Mouse (Mus musculus): ENCODE measurements around the gene Otof. TPM values are rescaled to one million over a fixed set of nuclear protein-coding genes. Genes with fewer than 3 reads are reported as not detected.

Gene Otof
- 0.05 and 0.18 TPM in 2 replicates for polyA plus RNA-seq (2014; fragmentation: Nextera tagmentation; extraction: Ambion mirVana)

DNA sequence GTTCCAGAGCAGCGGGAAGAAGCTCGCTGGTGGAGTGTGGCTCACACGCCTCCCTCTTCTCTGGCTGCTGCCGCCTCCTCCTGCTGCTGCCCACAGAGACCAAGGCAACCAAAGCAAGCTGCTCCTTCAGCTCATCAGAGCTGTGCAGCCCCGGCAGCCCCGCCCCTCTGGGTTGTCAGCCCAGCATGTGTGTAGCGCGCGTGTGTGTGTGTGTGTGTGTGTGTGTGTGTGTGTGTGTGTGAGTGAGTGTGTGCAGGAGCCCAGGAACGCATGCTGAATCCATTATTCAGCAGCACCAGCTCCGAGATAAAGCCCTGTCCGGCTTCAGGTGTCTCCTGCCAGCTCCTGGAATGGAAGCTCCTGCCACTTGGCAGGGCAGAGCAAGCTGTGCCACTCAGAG lies at the start of gene Otof:
Otof (minus strand) TSS at position 112 of the 400 bp plus-strand sequence.
- no peak within 1 kb of the TSS for H3K9ac ChIP-seq (ENCODE audit: low read depth, low read length)
- H3K4me2 ChIP-seq = no peak within 1 kb of the TSS
- ATAC-seq (replicated peaks; ENCODE audit: low FRiP score) = no peak
- H3K4me3 ChIP-seq (ENCODE audit: low read depth, low read length) = no peak within 1 kb of the TSS
- H3K36me3 ChIP-seq (ENCODE audit: control insufficient read depth, insufficient read depth, low read length) = no peaks in the 10 kb centered on the region
- H3K27ac ChIP-seq (ENCODE audit: low read depth, low read length) = no peak within 1 kb of the TSS
- WGBS = 44% methylated on average over 12 of the region's 12 CpGs
- no peaks in the 10 kb centered on the region for H3K4me1 ChIP-seq (replicated peaks; ENCODE audit: control insufficient read depth, insufficient read depth, low read length)
- peaks cover 38% of the 10 kb centered on the region for H3K27me3 ChIP-seq (replicated peaks; ENCODE audit: control insufficient read depth, insufficient read depth, low read length)
- no peaks in the 10 kb centered on the region for H3K9me3 ChIP-seq (ENCODE audit: control insufficient read depth, low read length)
- DNase-seq (ENCODE audit: low spot score) = no peak

DNA sequence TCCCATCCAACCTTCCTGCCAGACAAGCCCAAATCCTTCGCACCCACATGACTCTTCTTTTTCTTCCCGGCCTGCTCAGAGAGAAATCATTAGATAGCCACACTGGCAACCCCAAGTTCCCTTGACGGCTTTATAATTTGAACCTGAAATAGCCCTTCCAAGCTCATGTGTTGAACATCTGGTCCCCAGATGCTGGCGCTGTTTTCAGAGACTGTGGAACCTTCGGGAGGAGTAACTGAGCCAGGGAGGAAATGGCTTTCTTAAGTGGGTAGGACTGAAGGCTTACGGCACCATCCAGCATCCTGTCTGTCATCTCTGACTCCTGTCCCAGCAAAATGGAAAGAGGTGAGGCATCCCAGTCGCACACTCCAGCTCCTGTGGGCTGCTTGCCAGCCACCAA lies 35.6 kb upstream of the Otof start:
- Histone ChIP-seq H3K4me1 (replicated peaks; ENCODE audit: control insufficient read depth, insufficient read depth, low read length) (no peaks in the 10 kb centered on the region), H3K4me2 (no peak overlapping the region), H3K4me3 (ENCODE audit: low read depth, low read length) (no peak overlapping the region), H3K9ac (ENCODE audit: low read depth, low read length) (no peak overlapping the region), H3K27ac (ENCODE audit: low read depth, low read length) (no peak overlapping the region), H3K27me3 (replicated peaks; ENCODE audit: control insufficient read depth, insufficient read depth, low read length) (no peaks in the 10 kb centered on the region), H3K9me3 (ENCODE audit: control insufficient read depth, low read length) (no peaks in the 10 kb centered on the region), H3K36me3 (ENCODE audit: control insufficient read depth, insufficient read depth, low read length) (no peaks in the 10 kb centered on the region)
- DNase-seq (ENCODE audit: low spot score) = no peak
- 67% methylated on average over 7 of the region's 7 CpGs for WGBS
- ATAC-seq (replicated peaks; ENCODE audit: low FRiP score) = no peak

DNA sequence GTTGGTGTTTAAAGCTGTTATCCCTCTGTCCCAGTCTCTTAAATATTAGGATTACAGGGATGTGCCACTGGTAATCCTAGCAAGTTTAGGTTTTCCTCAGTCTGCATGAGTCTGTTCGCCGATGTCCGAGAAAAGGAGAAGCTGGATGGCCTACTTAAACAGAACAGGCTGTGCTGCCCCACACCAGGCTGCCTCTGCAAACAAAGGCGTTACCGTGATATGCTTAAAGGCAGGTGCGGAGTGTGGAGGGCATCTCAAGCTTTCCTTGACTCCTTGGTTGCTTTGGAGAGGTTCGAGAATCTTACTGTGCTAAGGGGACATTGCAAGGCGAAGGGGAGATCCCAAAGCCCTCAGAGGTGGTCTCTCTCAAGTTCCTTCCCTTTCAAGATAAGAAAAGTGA lies 35.1 kb upstream of the Otof start:
- Histone ChIP-seq H3K9ac (ENCODE audit: low read depth, low read length) (no peak overlapping the region), H3K36me3 (ENCODE audit: control insufficient read depth, insufficient read depth, low read length) (no peaks in the 10 kb centered on the region), H3K4me3 (ENCODE audit: low read depth, low read length) (no peak overlapping the region), H3K4me2 (no peak overlapping the region), H3K27me3 (replicated peaks; ENCODE audit: control insufficient read depth, insufficient read depth, low read length) (no peaks in the 10 kb centered on the region), H3K9me3 (ENCODE audit: control insufficient read depth, low read length) (no peaks in the 10 kb centered on the region), H3K4me1 (replicated peaks; ENCODE audit: control insufficient read depth, insufficient read depth, low read length) (no peaks in the 10 kb centered on the region), H3K27ac (ENCODE audit: low read depth, low read length) (no peak overlapping the region)
- no peak for ATAC-seq (replicated peaks; ENCODE audit: low FRiP score)
- no peak for DNase-seq (ENCODE audit: low spot score)
- 77% methylated on average over 8 of the region's 8 CpGs for WGBS

DNA sequence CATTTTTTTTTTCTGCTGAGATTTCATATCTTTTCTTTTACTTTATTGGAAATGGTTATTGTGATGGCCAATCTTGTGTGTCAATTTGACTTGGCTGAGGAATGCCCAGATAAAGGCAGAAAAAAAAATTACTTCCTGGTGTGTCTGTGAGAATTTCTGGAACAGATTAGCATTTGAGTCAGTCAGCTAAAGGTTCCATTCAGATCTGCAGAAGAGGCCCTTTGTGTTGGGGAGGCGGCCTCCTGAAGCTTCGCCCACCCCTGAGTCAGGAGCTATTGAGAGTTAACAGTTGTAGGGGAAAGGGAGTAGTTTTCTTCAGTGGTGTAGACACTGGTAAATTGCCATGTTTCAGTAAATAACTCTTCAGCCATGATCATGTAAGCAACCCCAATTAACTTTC lies 33.6 kb upstream of the Otof start:
- Histone ChIP-seq H3K4me3 (ENCODE audit: low read depth, low read length) (no peak overlapping the region), H3K27me3 (replicated peaks; ENCODE audit: control insufficient read depth, insufficient read depth, low read length) (no peaks in the 10 kb centered on the region), H3K27ac (ENCODE audit: low read depth, low read length) (no peak overlapping the region), H3K4me2 (no peak overlapping the region), H3K4me1 (replicated peaks; ENCODE audit: control insufficient read depth, insufficient read depth, low read length) (no peaks in the 10 kb centered on the region), H3K9ac (ENCODE audit: low read depth, low read length) (no peak overlapping the region), H3K9me3 (ENCODE audit: control insufficient read depth, low read length) (no peaks in the 10 kb centered on the region), H3K36me3 (ENCODE audit: control insufficient read depth, insufficient read depth, low read length) (no peaks in the 10 kb centered on the region)
- no peak for DNase-seq (ENCODE audit: low spot score)
- ATAC-seq (replicated peaks; ENCODE audit: low FRiP score) = no peak
- WGBS = 71% methylated on average over 2 of the region's 2 CpGs

DNA sequence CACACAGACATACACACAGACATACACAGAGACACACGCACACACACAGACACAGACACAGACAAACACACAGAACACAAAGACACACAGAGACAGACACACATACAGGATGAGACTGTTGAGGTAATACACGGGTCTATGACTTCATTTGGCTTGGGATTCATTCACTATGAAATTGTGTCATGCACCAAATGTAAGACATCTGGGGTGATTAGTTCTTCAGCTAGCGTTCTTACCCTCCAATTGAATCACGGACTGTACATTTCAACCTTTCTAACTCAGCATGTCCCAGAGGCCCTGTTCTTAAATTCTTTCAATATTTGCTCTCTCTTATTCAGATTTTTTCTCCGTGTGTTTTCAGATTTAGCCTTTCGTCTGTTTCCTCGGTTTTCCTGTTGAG lies 32.9 kb upstream of the Otof start:
- Histone ChIP-seq H3K36me3 (ENCODE audit: control insufficient read depth, insufficient read depth, low read length) (no peaks in the 10 kb centered on the region), H3K4me1 (replicated peaks; ENCODE audit: control insufficient read depth, insufficient read depth, low read length) (no peaks in the 10 kb centered on the region), H3K9ac (ENCODE audit: low read depth, low read length) (no peak overlapping the region), H3K9me3 (ENCODE audit: control insufficient read depth, low read length) (no peaks in the 10 kb centered on the region), H3K4me3 (ENCODE audit: low read depth, low read length) (no peak overlapping the region), H3K4me2 (no peak overlapping the region), H3K27ac (ENCODE audit: low read depth, low read length) (no peak overlapping the region), H3K27me3 (replicated peaks; ENCODE audit: control insufficient read depth, insufficient read depth, low read length) (no peaks in the 10 kb centered on the region)
- no peak for ATAC-seq (replicated peaks; ENCODE audit: low FRiP score)
- DNase-seq (ENCODE audit: low spot score) = no peak
- WGBS = 83% methylated on average over 7 of the region's 7 CpGs

DNA sequence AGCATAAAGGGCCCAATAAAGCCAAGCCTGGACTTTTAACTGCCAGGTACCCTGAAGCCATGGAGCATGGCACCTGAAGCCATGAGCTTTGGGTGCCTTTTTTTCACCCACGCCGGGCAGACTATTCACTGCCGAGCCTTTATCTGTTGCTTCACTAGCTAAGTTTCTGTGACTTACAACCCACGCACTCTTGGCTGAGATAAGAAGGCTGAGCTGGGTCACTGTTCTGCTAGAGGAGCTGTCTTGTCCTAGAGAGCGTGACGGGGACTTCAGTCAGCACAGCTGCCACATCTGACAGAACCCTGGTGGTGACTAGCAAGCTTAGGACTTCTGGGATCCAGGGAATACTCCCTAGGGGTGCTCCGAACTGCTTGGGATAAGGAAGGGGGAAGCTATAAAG lies 32.0 kb upstream of the Otof start:
- WGBS = 48% methylated on average over 7 of the region's 7 CpGs
- no peak overlapping the region for H3K4me3 ChIP-seq (ENCODE audit: low read depth, low read length)
- H3K9ac ChIP-seq (ENCODE audit: low read depth, low read length) = no peak overlapping the region
- no peaks in the 10 kb centered on the region for H3K4me1 ChIP-seq (replicated peaks; ENCODE audit: control insufficient read depth, insufficient read depth, low read length)
- DNase-seq (ENCODE audit: low spot score) (no peak), ATAC-seq (replicated peaks; ENCODE audit: low FRiP score) (no peak)
- H3K27me3 ChIP-seq (replicated peaks; ENCODE audit: control insufficient read depth, insufficient read depth, low read length) = no peaks in the 10 kb centered on the region
- H3K27ac ChIP-seq (ENCODE audit: low read depth, low read length) = no peak overlapping the region
- no peaks in the 10 kb centered on the region for H3K36me3 ChIP-seq (ENCODE audit: control insufficient read depth, insufficient read depth, low read length)
- no peak overlapping the region for H3K4me2 ChIP-seq
- no peaks in the 10 kb centered on the region for H3K9me3 ChIP-seq (ENCODE audit: control insufficient read depth, low read length)

DNA sequence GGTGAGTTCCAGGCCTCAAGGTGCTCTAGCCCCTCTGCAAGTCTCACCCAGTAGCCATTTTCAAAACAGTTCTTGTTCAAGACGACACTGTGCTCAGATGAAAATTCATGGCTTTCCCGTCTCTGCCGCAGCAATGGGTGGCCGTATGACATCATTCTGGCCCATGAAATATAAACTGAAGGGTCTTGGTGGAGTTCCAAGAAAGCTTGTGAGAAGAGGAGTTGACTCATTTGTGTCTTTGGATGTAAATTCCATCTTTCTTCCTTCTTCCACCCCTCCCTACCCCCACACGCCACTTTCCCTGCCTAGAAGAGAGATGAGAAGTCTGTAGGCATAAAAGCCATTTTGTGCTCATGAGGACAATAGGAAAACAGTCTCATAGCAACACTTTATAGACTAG lies 29.1 kb upstream of the Otof start:
- Histone ChIP-seq H3K9ac (ENCODE audit: low read depth, low read length) (no peak overlapping the region), H3K4me2 (no peak overlapping the region), H3K27me3 (replicated peaks; ENCODE audit: control insufficient read depth, insufficient read depth, low read length) (no peaks in the 10 kb centered on the region), H3K4me3 (ENCODE audit: low read depth, low read length) (no peak overlapping the region), H3K9me3 (ENCODE audit: control insufficient read depth, low read length) (no peaks in the 10 kb centered on the region), H3K36me3 (ENCODE audit: control insufficient read depth, insufficient read depth, low read length) (no peaks in the 10 kb centered on the region), H3K27ac (ENCODE audit: low read depth, low read length) (no peak overlapping the region), H3K4me1 (replicated peaks; ENCODE audit: control insufficient read depth, insufficient read depth, low read length) (no peaks in the 10 kb centered on the region)
- WGBS = 78% methylated on average over 5 of the region's 5 CpGs
- no peak for DNase-seq (ENCODE audit: low spot score)
- no peak for ATAC-seq (replicated peaks; ENCODE audit: low FRiP score)

DNA sequence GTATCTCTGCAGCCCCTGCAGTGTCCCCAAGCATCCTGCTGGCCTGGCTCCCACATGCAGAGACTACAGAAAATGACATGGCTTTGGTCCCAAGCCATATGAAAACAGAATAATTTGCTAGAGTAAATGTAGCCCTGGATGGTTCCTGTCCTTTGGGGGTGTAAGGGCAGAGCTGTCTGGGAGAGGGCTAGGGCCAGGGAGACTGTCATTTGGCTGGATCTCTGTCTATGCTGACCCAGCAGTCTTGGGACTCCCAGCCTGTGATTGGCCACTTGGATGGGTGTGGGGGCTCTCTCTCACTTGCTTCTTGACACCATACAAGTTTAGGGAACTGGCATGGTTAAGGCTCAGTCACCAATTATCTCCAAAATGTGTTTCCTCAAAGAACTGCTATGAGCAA lies 28.5 kb upstream of the Otof start:
- no peaks in the 10 kb centered on the region for H3K36me3 ChIP-seq (ENCODE audit: control insufficient read depth, insufficient read depth, low read length)
- no peaks in the 10 kb centered on the region for H3K27me3 ChIP-seq (replicated peaks; ENCODE audit: control insufficient read depth, insufficient read depth, low read length)
- H3K4me3 ChIP-seq (ENCODE audit: low read depth, low read length) = no peak overlapping the region
- no peak for ATAC-seq (replicated peaks; ENCODE audit: low FRiP score)
- H3K9ac ChIP-seq (ENCODE audit: low read depth, low read length) = no peak overlapping the region
- H3K4me2 ChIP-seq = no peak overlapping the region
- H3K4me1 ChIP-seq (replicated peaks; ENCODE audit: control insufficient read depth, insufficient read depth, low read length) = no peaks in the 10 kb centered on the region
- H3K9me3 ChIP-seq (ENCODE audit: control insufficient read depth, low read length) = no peaks in the 10 kb centered on the region
- H3K27ac ChIP-seq (ENCODE audit: low read depth, low read length) = no peak overlapping the region
- DNase-seq (ENCODE audit: low spot score) = no peak

DNA sequence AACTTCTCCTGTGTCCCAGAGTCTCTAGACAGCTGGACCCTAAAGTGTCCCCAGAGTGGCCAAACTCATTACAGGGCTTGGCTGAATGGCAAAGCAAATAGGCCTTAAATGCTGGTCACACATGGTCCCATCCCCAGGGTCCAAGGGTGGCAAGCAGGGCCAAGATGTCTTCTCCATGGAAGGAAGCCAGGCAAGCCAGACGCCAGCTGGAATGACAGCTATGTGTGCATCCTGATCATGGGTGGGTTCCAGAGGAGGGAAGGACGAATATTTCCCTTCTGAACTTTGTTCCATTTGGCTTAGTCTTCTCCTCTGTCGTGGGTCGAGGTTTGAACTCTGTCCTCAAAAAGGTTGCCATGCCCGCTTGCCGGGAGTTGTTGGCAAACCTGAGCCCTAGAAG lies 23.4 kb upstream of the Otof start:
- 78% methylated on average over 6 of the region's 6 CpGs for WGBS
- ATAC-seq (replicated peaks; ENCODE audit: low FRiP score) = no peak
- Histone ChIP-seq H3K4me1 (replicated peaks; ENCODE audit: control insufficient read depth, insufficient read depth, low read length) (no peaks in the 10 kb centered on the region), H3K9ac (ENCODE audit: low read depth, low read length) (no peak overlapping the region), H3K36me3 (ENCODE audit: control insufficient read depth, insufficient read depth, low read length) (no peaks in the 10 kb centered on the region), H3K27ac (ENCODE audit: low read depth, low read length) (no peak overlapping the region), H3K4me2 (no peak overlapping the region), H3K27me3 (replicated peaks; ENCODE audit: control insufficient read depth, insufficient read depth, low read length) (no peaks in the 10 kb centered on the region), H3K4me3 (ENCODE audit: low read depth, low read length) (no peak overlapping the region), H3K9me3 (ENCODE audit: control insufficient read depth, low read length) (no peaks in the 10 kb centered on the region)
- DNase-seq (ENCODE audit: low spot score) = no peak

Data from liver, embryonic 11.5 days (tissue).